Mouse (Mus musculus) MEL (cell line): ENCODE measurements around the gene Prrg3. TPM values are rescaled to one million over a fixed set of nuclear protein-coding genes. Genes with fewer than 3 reads are reported as not detected.

Experiments used
- DNase-seq: peaks from one replicate; pipeline ENCODE4 v3.0.0; 2011; ENCODE audit warnings: low read depth, low spot score
- H3K27ac ChIP-seq: 2 replicates; pipeline ENCODE4 v1.5.1; 2012; ENCODE audit warnings: low read depth, mild to moderate bottlenecking, control low read depth, low read length, moderate library complexity; ENCODE audit not compliant: control insufficient read depth
- H3K27me3 ChIP-seq, 2 experiments: fragments of 150-350 bp in 1 of 2; sonication (generic) in 1 of 2; 2 replicates each; pipeline ENCODE4 v1.6.1; 2012; ENCODE audit warnings: low read length in 2 of 2, mild to moderate bottlenecking in 2 of 2, improper control_type of control experiment in 1 of 2, moderate library complexity in 1 of 2; ENCODE audit not compliant: insufficient read depth in 2 of 2, control insufficient read depth in 1 of 2
- H3K36me3 ChIP-seq, 2 experiments: 2 replicates each; pipeline ENCODE4 v1.6.1; 2012 to 2014; ENCODE audit warnings: low read length in 2 of 2, improper control_type of control experiment in 1 of 2, inconsistent platforms in 1 of 2, mild to moderate bottlenecking in 1 of 2; ENCODE audit not compliant: insufficient read depth in 2 of 2, control insufficient read depth in 1 of 2
- H3K4me1 ChIP-seq, 2 experiments: fragments of 150-350 bp in 1 of 2; sonication (generic) in 1 of 2; 2 replicates each; pipeline ENCODE4 v1.6.1; 2012; ENCODE audit warnings: low read length in 2 of 2, improper control_type of control experiment in 1 of 2, mild to moderate bottlenecking in 1 of 2; ENCODE audit not compliant: insufficient read depth in 2 of 2, control insufficient read depth in 1 of 2
- H3K4me3 ChIP-seq, 2 experiments: fragments of 150-350 bp in 1 of 2; sonication (generic) in 1 of 2; 2 replicates each; pipeline ENCODE4 v1.5.1; 2012; ENCODE audit warnings: low read depth in 2 of 2, low read length in 2 of 2, mild to moderate bottlenecking in 2 of 2, moderate library complexity in 2 of 2, control low read depth in 1 of 2, improper control_type of control experiment in 1 of 2; ENCODE audit not compliant: control insufficient read depth in 1 of 2, insufficient read depth in 1 of 2
- H3K79me2 ChIP-seq: 2 replicates; pipeline ENCODE4 v1.6.1; 2012; ENCODE audit warnings: mild to moderate bottlenecking, low read length, moderate library complexity; ENCODE audit not compliant: control insufficient read depth, poor library complexity, insufficient read depth
- H3K9ac ChIP-seq: 2 replicates; pipeline ENCODE4 v1.6.1; 2012; ENCODE audit warnings: low read depth, mild to moderate bottlenecking, control low read depth, low read length, moderate library complexity; ENCODE audit not compliant: control insufficient read depth, poor library complexity, severe bottlenecking
- H3K9me3 ChIP-seq: fragments of 150-350 bp; sonication (generic); replicated peaks from 2 replicates; pipeline ENCODE4 v1.6.1; 2012; ENCODE audit warnings: mild to moderate bottlenecking, low read length, improper control_type of control experiment, moderate library complexity; ENCODE audit not compliant: insufficient read depth
- BHLHE40 ChIP-seq: IDR thresholded peaks from 2 replicates; pipeline ENCODE4 v1.6.1; 2012; ENCODE audit warnings: low read depth, mild to moderate bottlenecking, inconsistent platforms, low read length, improper control_type of control experiment, borderline replicate concordance
- CHD1 ChIP-seq: IDR thresholded peaks from 2 replicates; pipeline ENCODE4 v1.6.1; 2012; ENCODE audit warnings: low read depth, mild to moderate bottlenecking, inconsistent platforms, low read length, improper control_type of control experiment
- CTCF ChIP-seq, 3 experiments: IDR thresholded peaks in 2 of 3; conservative IDR thresholded peaks in 1 of 3; 2 replicates each; pipeline ENCODE4 v1.5.1; 2011 to 2012; ENCODE audit warnings: low read length in 3 of 3, low read depth in 2 of 3, mild to moderate bottlenecking in 2 of 3, improper control_type of control experiment in 1 of 3, inconsistent platforms in 1 of 3, mixed read lengths in 1 of 3, moderate library complexity in 1 of 3; ENCODE audit not compliant: control insufficient read depth in 1 of 3, insufficient read depth in 1 of 3, poor library complexity in 1 of 3, severe bottlenecking in 1 of 3
- ELF1 ChIP-seq: IDR thresholded peaks from 2 replicates; pipeline ENCODE4 v1.6.1; 2014; ENCODE audit warnings: low read depth, mild to moderate bottlenecking, inconsistent platforms, low read length, improper control_type of control experiment, moderate library complexity
- EP300 ChIP-seq, 2 experiments: IDR thresholded peaks; 2 replicates each; pipeline ENCODE4 v1.6.1; 2011; ENCODE audit warnings: improper control_type of control experiment in 2 of 2, low read length in 2 of 2, low read depth in 1 of 2, mild to moderate bottlenecking in 1 of 2
- ETS1 ChIP-seq: IDR thresholded peaks from 2 replicates; pipeline ENCODE4 v1.6.1; 2012; ENCODE audit warnings: low read depth, mild to moderate bottlenecking, inconsistent platforms, low read length, improper control_type of control experiment, moderate library complexity
- GABPA ChIP-seq: IDR thresholded peaks from 2 replicates; pipeline ENCODE4 v1.6.1; 2012; ENCODE audit warnings: low read depth, mild to moderate bottlenecking, inconsistent platforms, low read length, improper control_type of control experiment, moderate library complexity
- GATA1 ChIP-seq: IDR thresholded peaks from 2 replicates; pipeline ENCODE4 v1.6.1; 2011; ENCODE audit warnings: low read depth, low read length, improper control_type of control experiment
- HCFC1 ChIP-seq: IDR thresholded peaks from 2 replicates; pipeline ENCODE4 v1.6.1; 2012; ENCODE audit warnings: low read depth, mild to moderate bottlenecking, inconsistent platforms, low read length, improper control_type of control experiment, moderate library complexity
- JUND ChIP-seq: IDR thresholded peaks from 2 replicates; pipeline ENCODE4 v1.6.1; 2011; ENCODE audit warnings: low read depth, mild to moderate bottlenecking, improper control_type of control experiment, low read length
- KAT2A ChIP-seq: conservative IDR thresholded peaks from 2 replicates; pipeline ENCODE4 v1.6.1; 2012; ENCODE audit warnings: low read depth, low read length, improper control_type of control experiment, inconsistent platforms
- MAX ChIP-seq: IDR thresholded peaks from 2 replicates; pipeline ENCODE4 v1.6.1; 2011; ENCODE audit warnings: low read length, improper control_type of control experiment
- MEF2A ChIP-seq: IDR thresholded peaks from 2 replicates; pipeline ENCODE4 v1.6.1; 2014; ENCODE audit warnings: low read depth, mild to moderate bottlenecking, inconsistent platforms, low read length, improper control_type of control experiment; ENCODE audit not compliant: poor library complexity, insufficient replicate concordance, severe bottlenecking; ENCODE audit errors: extremely low read depth
- MYB ChIP-seq: IDR thresholded peaks from 2 replicates; pipeline ENCODE4 v1.6.1; 2011; ENCODE audit warnings: mild to moderate bottlenecking, low read depth, low read length, improper control_type of control experiment
- MYC ChIP-seq: IDR thresholded peaks from 2 replicates; pipeline ENCODE4 v1.6.1; 2011; ENCODE audit warnings: low read depth, mild to moderate bottlenecking, low read length, improper control_type of control experiment, moderate library complexity
- NRF1 ChIP-seq: IDR thresholded peaks from 2 replicates; pipeline ENCODE4 v1.6.1; 2014; ENCODE audit warnings: low read depth, mild to moderate bottlenecking, inconsistent platforms, low read length, improper control_type of control experiment, moderate library complexity; ENCODE audit not compliant: poor library complexity, insufficient read depth, severe bottlenecking
- POLR2A ChIP-seq, 2 experiments: IDR thresholded peaks; 2 replicates each; pipeline ENCODE4 v1.6.1; 2011 to 2012; ENCODE audit warnings: low read length in 2 of 2, mild to moderate bottlenecking in 2 of 2, control low read depth in 1 of 2, improper control_type of control experiment in 1 of 2, low read depth in 1 of 2, moderate library complexity in 1 of 2; ENCODE audit not compliant: control insufficient read depth in 1 of 2, insufficient read depth in 1 of 2, poor library complexity in 1 of 2
- POLR2AphosphoS2 ChIP-seq: IDR thresholded peaks from 2 replicates; pipeline ENCODE4 v1.6.1; 2011; ENCODE audit warnings: low read length, improper control_type of control experiment
- RAD21 ChIP-seq: IDR thresholded peaks from 2 replicates; pipeline ENCODE4 v1.6.1; 2011; ENCODE audit warnings: mild to moderate bottlenecking, low read depth, low read length, improper control_type of control experiment
- RCOR1 ChIP-seq: IDR thresholded peaks from 2 replicates; pipeline ENCODE4 v1.6.1; 2012; ENCODE audit warnings: low read depth, mild to moderate bottlenecking, inconsistent platforms, low read length, improper control_type of control experiment
- SIN3A ChIP-seq: IDR thresholded peaks from 2 replicates; pipeline ENCODE4 v1.6.1; 2012; ENCODE audit warnings: low read length, improper control_type of control experiment, inconsistent platforms
- SMC3 ChIP-seq: IDR thresholded peaks from 2 replicates; pipeline ENCODE4 v1.6.1; 2011; ENCODE audit warnings: low read depth, low read length, improper control_type of control experiment
- TAL1 ChIP-seq: IDR thresholded peaks from 2 replicates; pipeline ENCODE4 v1.6.1; 2012; ENCODE audit warnings: mild to moderate bottlenecking, inconsistent platforms, low read length, moderate library complexity, mixed read lengths
- TBP ChIP-seq: IDR thresholded peaks from 2 replicates; pipeline ENCODE4 v1.8.0; 2011; ENCODE audit warnings: low read depth, low read length, improper control_type of control experiment
- TCF12 ChIP-seq: IDR thresholded peaks from 2 replicates; pipeline ENCODE4 v1.6.1; 2014; ENCODE audit warnings: low read depth, mild to moderate bottlenecking, inconsistent platforms, low read length, improper control_type of control experiment, moderate library complexity
- UBTF ChIP-seq: IDR thresholded peaks from 2 replicates; pipeline ENCODE4 v1.6.1; 2012; ENCODE audit warnings: low read depth, mild to moderate bottlenecking, inconsistent platforms, low read length, improper control_type of control experiment, moderate library complexity, borderline replicate concordance; ENCODE audit not compliant: insufficient read depth
- USF2 ChIP-seq, 2 experiments: IDR thresholded peaks; 2 replicates each; pipeline ENCODE4 v1.6.1; 2011 to 2012; ENCODE audit warnings: improper control_type of control experiment in 2 of 2, low read length in 2 of 2, borderline replicate concordance in 1 of 2, inconsistent platforms in 1 of 2, low read depth in 1 of 2, mild to moderate bottlenecking in 1 of 2; ENCODE audit not compliant: insufficient read depth in 1 of 2
- ZC3H11A ChIP-seq: IDR thresholded peaks from 2 replicates; pipeline ENCODE4 v1.6.1; 2012; ENCODE audit warnings: low read depth, mild to moderate bottlenecking, inconsistent platforms, low read length, improper control_type of control experiment
- ZNF384 ChIP-seq: IDR thresholded peaks from 2 replicates; pipeline ENCODE4 v1.6.1; 2012; ENCODE audit warnings: low read depth, mild to moderate bottlenecking, inconsistent platforms, low read length, improper control_type of control experiment
- polyA plus RNA-seq, 2 experiments: library from polyadenylated mRNA; stranded (reverse) in 1 of 2; unstranded in 1 of 2; fragments of >175 nt in 1 of 2; fragments of >200 nt in 1 of 2; gene quantifications; 2 replicates each; pipeline versions ENCODE4 v1.2.1 to v1.2.4; 2012; ENCODE audit warnings: low replicate concordance in 2 of 2, low read depth in 1 of 2; ENCODE audit not compliant: insufficient read length in 2 of 2, insufficient read depth in 1 of 2, missing spikeins in 1 of 2
- total RNA-seq: library from RNA; depleted of rRNA; stranded (reverse); fragments of 300-350 nt; gene quantifications from 2 replicates; pipeline ENCODE4 v1.2.3, GENCODE M21; 2012; rRNA removed

Prrg3 gene
- total RNA-seq (not detected in 2 replicates), polyA plus RNA-seq (not detected)

DNA sequence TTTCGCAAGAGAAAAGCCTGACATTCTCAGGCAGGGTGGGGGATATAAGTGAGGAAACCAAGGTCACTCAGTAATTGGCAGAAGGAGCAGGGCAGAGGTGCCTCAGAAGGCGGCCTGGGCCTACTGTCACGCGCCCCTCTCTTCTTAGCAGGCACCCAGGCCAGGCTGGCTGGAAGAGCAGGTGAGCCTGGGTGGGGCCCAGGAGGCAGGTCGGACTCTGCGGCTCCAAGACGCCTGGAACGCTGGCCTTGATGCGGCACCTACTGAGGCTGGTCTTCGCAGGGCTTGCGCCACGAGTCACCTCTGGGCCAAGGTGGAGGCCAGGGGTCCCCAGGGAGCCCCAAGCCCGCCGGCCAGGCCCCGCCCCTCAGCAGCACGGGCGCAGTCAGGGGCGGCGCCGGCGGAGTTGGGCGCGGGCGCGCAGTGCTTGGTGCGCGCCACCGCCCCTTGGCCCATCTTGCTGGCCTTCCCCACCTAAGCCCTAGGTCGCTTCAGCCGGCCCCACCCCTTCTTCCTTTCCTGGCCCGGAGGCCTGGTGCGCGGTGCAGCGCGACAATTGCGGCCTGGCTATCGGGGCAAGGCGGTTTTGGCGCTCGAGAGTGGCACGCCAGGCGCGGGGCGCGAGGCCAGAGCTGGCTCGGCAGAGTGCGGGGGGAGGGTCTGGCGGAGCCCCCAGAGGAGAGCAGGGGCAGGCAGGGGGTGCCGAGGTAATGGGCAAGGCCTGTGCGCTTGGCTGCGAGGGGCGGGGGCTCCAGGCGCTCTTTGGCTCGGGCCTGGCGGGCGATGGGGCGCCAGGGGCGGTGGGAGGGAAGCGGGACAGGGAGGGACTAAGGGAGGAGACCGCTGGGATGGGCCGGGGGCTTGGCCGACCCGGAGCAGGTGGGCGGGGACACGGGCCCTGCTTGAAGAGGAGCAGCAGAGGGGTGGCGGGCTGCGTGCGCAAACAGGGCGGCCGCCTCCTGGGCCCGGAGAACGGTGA, at the start of gene Prrg3:
TSS of gene Prrg3 (plus strand) at position 552 of the 979 bp plus-strand sequence.
- Histone ChIP-seq H3K4me1 (no peaks in the 10 kb centered on the region), H3K27me3 (no peaks in the 10 kb centered on the region), H3K27ac (no peak within 1 kb of the TSS)
- TF ChIP-seq TCF12 (no peak), TBP (no peak), MEF2A (no peak), POLR2AphosphoS2 (no peak), BHLHE40 (no peak)
- TF ChIP-seq, all 39 proteins: peak for 0
- H3K79me2 ChIP-seq = no peaks in the 10 kb centered on the region
- DNase-seq = no peak
- H3K4me3 ChIP-seq = no peak within 1 kb of the TSS
- no peaks in the 10 kb centered on the region for H3K9me3 ChIP-seq
- no peak within 1 kb of the TSS for H3K9ac ChIP-seq
- H3K36me3 ChIP-seq = no peaks in the 10 kb centered on the region

- Histone ChIP-seq H3K9ac (no peak overlapping the region), H3K4me1 (no peaks in the 10 kb centered on the region), H3K9me3 (no peaks in the 10 kb centered on the region), H3K36me3 (no peaks in the 10 kb centered on the region), H3K27ac (no peak overlapping the region), H3K27me3 (no peaks in the 10 kb centered on the region), H3K79me2 (no peaks in the 10 kb centered on the region), H3K4me3 (no peak overlapping the region)
- peak; percentile 35 for DNase-seq
- TF ChIP-seq JUND (no peak), EP300 (IDR thresholded peaks at IDR 0.05; ENCODE audit: low read depth in 1 of 2, low read length in 2 of 2) (no peak), TBP (no peak), ZC3H11A (peak; percentile 54), CHD1 (no peak), ETS1 (no peak), RAD21 (peak; percentile 66), ELF1 (no peak), POLR2AphosphoS2 (no peak), HCFC1 (no peak), KAT2A (no peak), GABPA (no peak), UBTF (no peak), TCF12 (no peak), USF2 (IDR thresholded peaks at IDR 0.05; ENCODE audit: borderline replicate concordance in 1 of 2, insufficient read depth in 1 of 2, low read depth in 1 of 2, low read length in 2 of 2) (no peak), MAX (no peak), POLR2A (IDR thresholded peaks at IDR 0.05; ENCODE audit: control insufficient read depth in 1 of 2, insufficient read depth in 1 of 2, low read depth in 1 of 2, low read length in 2 of 2, poor library complexity in 1 of 2) (no peak), CTCF (IDR thresholded peaks at IDR 0.05 in 2 of 3, conservative IDR thresholded peaks at IDR 0.05 in 1 of 3; ENCODE audit: control insufficient read depth in 1 of 3, insufficient read depth in 1 of 3, low read depth in 2 of 3, low read length in 3 of 3, poor library complexity in 1 of 3, severe bottlenecking in 1 of 3) (peak; percentile 39 to 69 (median 52)), MYC (no peak), SIN3A (no peak), SMC3 (peak; percentile 72), RCOR1 (no peak), TAL1 (no peak), MYB (no peak), ZNF384 (no peak), GATA1 (no peak), NRF1 (no peak)
Observed at GRCm38 (mm10) chrX:71946631-71947030, 15.8 kb upstream of the Prrg3 start.
